Mouse (Mus musculus): ENCODE results near the gene Ropn1. TPM values are rescaled to one million over a fixed set of nuclear protein-coding genes. Genes with fewer than 3 reads are reported as not detected.

Ropn1 gene
- polyA plus RNA-seq (2014; fragmentation: Nextera tagmentation; extraction: Ambion mirVana) = not detected in 2 replicates

- 52% methylated on average over 7 of the region's 7 CpGs for WGBS
- ATAC-seq (replicated peaks; ENCODE audit: low FRiP score, low TSS enrichment, low read depth) = no peak
- Histone ChIP-seq H3K9ac (ENCODE audit: low read length) (no peak within 1 kb of the TSS), H3K36me3 (ENCODE audit: control insufficient read depth, insufficient read depth, low read length) (no peaks in the 10 kb centered on the region), H3K9me3 (ENCODE audit: control insufficient read depth, low read length) (no peaks in the 10 kb centered on the region), H3K4me1 (replicated peaks; ENCODE audit: control insufficient read depth, insufficient read depth, low read length) (no peaks in the 10 kb centered on the region), H3K4me2 (ENCODE audit: low read length) (no peak within 1 kb of the TSS), H3K4me3 (ENCODE audit: low read depth, low read length) (no peak within 1 kb of the TSS), H3K27me3 (replicated peaks; ENCODE audit: control insufficient read depth, insufficient read depth, low read length) (no peaks in the 10 kb centered on the region), H3K27ac (ENCODE audit: low read depth) (no peak within 1 kb of the TSS)
- DNase-seq (ENCODE audit: low spot score) = no peak
Measured at GRCm38 (mm10) chr16:34649621-34650020, at the start of gene Ropn1. TSS of gene Ropn1 (plus strand) at chr16:34649921.

- ATAC-seq (replicated peaks; ENCODE audit: low FRiP score, low TSS enrichment, low read depth) = no peak
- DNase-seq (ENCODE audit: low spot score) = no peak
- no peak overlapping the region for H3K4me3 ChIP-seq (ENCODE audit: low read depth, low read length)
- no peaks in the 10 kb centered on the region for H3K36me3 ChIP-seq (ENCODE audit: control insufficient read depth, insufficient read depth, low read length)
- no peaks in the 10 kb centered on the region for H3K27me3 ChIP-seq (replicated peaks; ENCODE audit: control insufficient read depth, insufficient read depth, low read length)
- no peaks in the 10 kb centered on the region for H3K4me1 ChIP-seq (replicated peaks; ENCODE audit: control insufficient read depth, insufficient read depth, low read length)
- 76% methylated on average over 4 of the region's 4 CpGs for WGBS
- H3K27ac ChIP-seq (ENCODE audit: low read depth) = no peak overlapping the region
- H3K4me2 ChIP-seq (ENCODE audit: low read length) = no peak overlapping the region
- H3K9ac ChIP-seq (ENCODE audit: low read length) = no peak overlapping the region
- no peaks in the 10 kb centered on the region for H3K9me3 ChIP-seq (ENCODE audit: control insufficient read depth, low read length)
Measured at GRCm38 (mm10) chr16:34601954-34602353, 47.8 kb upstream of the Ropn1 start.

DNA sequence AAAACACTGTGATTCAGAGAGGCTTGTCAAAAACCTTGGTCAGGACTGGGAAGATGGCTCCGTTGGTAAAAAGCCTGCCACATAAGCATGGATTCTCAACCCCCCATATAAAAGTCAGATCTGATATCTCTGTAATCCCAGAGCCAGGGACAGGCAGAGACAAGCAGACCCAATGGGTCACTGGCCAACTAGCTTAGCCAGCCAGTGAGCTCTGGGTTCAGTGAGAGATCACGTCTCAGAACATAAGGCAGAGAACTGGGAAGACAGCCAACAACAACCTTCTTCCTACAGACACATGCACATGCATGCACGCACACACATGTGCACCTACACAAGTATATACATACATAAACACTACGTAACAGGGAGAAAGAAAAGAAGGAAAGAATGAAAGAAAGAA lies 46.6 kb upstream of the Ropn1 start:
- DNase-seq (ENCODE audit: low spot score) (no peak), ATAC-seq (replicated peaks; ENCODE audit: low FRiP score, low TSS enrichment, low read depth) (no peak)
- Histone ChIP-seq H3K27me3 (replicated peaks; ENCODE audit: control insufficient read depth, insufficient read depth, low read length) (no peaks in the 10 kb centered on the region), H3K9me3 (ENCODE audit: control insufficient read depth, low read length) (no peaks in the 10 kb centered on the region), H3K4me1 (replicated peaks; ENCODE audit: control insufficient read depth, insufficient read depth, low read length) (no peaks in the 10 kb centered on the region), H3K4me3 (ENCODE audit: low read depth, low read length) (no peak overlapping the region), H3K36me3 (ENCODE audit: control insufficient read depth, insufficient read depth, low read length) (no peaks in the 10 kb centered on the region), H3K4me2 (ENCODE audit: low read length) (no peak overlapping the region), H3K27ac (ENCODE audit: low read depth) (no peak overlapping the region), H3K9ac (ENCODE audit: low read length) (no peak overlapping the region)
- 69% methylated on average over 4 of the region's 4 CpGs for WGBS

- Histone ChIP-seq H3K27ac (ENCODE audit: low read depth) (no peak overlapping the region), H3K4me1 (replicated peaks; ENCODE audit: control insufficient read depth, insufficient read depth, low read length) (no peaks in the 10 kb centered on the region), H3K27me3 (replicated peaks; ENCODE audit: control insufficient read depth, insufficient read depth, low read length) (no peaks in the 10 kb centered on the region), H3K4me2 (ENCODE audit: low read length) (no peak overlapping the region), H3K4me3 (ENCODE audit: low read depth, low read length) (no peak overlapping the region), H3K9me3 (ENCODE audit: control insufficient read depth, low read length) (no peaks in the 10 kb centered on the region), H3K36me3 (ENCODE audit: control insufficient read depth, insufficient read depth, low read length) (no peaks in the 10 kb centered on the region), H3K9ac (ENCODE audit: low read length) (no peak overlapping the region)
- DNase-seq (ENCODE audit: low spot score) (no peak), ATAC-seq (replicated peaks; ENCODE audit: low FRiP score, low TSS enrichment, low read depth) (no peak)
- 62% methylated on average over 6 of the region's 6 CpGs for WGBS
Measured at GRCm38 (mm10) chr16:34603854-34604253, 45.9 kb upstream of the Ropn1 start.

DNA sequence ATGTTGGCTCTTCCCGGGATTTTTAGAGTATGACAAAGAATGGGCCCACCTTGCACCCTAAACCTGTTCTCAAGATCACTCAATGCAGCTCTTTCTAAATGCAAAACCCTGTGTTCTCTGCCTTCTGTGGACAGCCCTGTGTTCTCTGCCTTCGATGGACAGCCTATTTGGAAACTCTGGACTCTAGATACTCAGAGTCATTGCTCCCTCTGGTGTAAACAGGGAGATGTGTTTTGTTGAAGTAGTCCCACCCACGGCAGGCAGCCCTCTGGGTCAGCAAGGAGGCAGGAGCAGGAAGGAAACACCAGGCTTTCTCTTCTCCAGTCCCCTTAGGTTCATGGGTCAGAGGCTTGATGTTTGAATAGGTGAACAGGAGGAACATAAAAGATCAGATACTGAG lies 44.0 kb upstream of the Ropn1 start:
- ATAC-seq (replicated peaks; ENCODE audit: low FRiP score, low TSS enrichment, low read depth) (no peak), DNase-seq (ENCODE audit: low spot score) (no peak)
- Histone ChIP-seq H3K4me3 (ENCODE audit: low read depth, low read length) (no peak overlapping the region), H3K4me1 (replicated peaks; ENCODE audit: control insufficient read depth, insufficient read depth, low read length) (no peaks in the 10 kb centered on the region), H3K36me3 (ENCODE audit: control insufficient read depth, insufficient read depth, low read length) (no peaks in the 10 kb centered on the region), H3K9me3 (ENCODE audit: control insufficient read depth, low read length) (no peaks in the 10 kb centered on the region), H3K9ac (ENCODE audit: low read length) (no peak overlapping the region), H3K27me3 (replicated peaks; ENCODE audit: control insufficient read depth, insufficient read depth, low read length) (no peaks in the 10 kb centered on the region), H3K4me2 (ENCODE audit: low read length) (no peak overlapping the region), H3K27ac (ENCODE audit: low read depth) (no peak overlapping the region)
- 18% methylated on average over 3 of the region's 3 CpGs for WGBS

GRCm38 (mm10) chr16:34610137-34610536 lies 39.6 kb upstream of the Ropn1 start:
- no peaks in the 10 kb centered on the region for H3K27me3 ChIP-seq (replicated peaks; ENCODE audit: control insufficient read depth, insufficient read depth, low read length)
- H3K4me2 ChIP-seq (ENCODE audit: low read length) = no peak overlapping the region
- no peak overlapping the region for H3K9ac ChIP-seq (ENCODE audit: low read length)
- no peak for DNase-seq (ENCODE audit: low spot score)
- H3K9me3 ChIP-seq (ENCODE audit: control insufficient read depth, low read length) = 0 out of 2 replicates have a peak, but pooled peaks cover 3% of the 10 kb centered on the region
- 82% methylated on average over 1 of the region's 1 CpGs for WGBS
- H3K4me1 ChIP-seq (replicated peaks; ENCODE audit: control insufficient read depth, insufficient read depth, low read length) = no peaks in the 10 kb centered on the region
- ATAC-seq (replicated peaks; ENCODE audit: low FRiP score, low TSS enrichment, low read depth) = no peak
- no peaks in the 10 kb centered on the region for H3K36me3 ChIP-seq (ENCODE audit: control insufficient read depth, insufficient read depth, low read length)
- H3K4me3 ChIP-seq (ENCODE audit: low read depth, low read length) = no peak overlapping the region
- no peak overlapping the region for H3K27ac ChIP-seq (ENCODE audit: low read depth)

DNA sequence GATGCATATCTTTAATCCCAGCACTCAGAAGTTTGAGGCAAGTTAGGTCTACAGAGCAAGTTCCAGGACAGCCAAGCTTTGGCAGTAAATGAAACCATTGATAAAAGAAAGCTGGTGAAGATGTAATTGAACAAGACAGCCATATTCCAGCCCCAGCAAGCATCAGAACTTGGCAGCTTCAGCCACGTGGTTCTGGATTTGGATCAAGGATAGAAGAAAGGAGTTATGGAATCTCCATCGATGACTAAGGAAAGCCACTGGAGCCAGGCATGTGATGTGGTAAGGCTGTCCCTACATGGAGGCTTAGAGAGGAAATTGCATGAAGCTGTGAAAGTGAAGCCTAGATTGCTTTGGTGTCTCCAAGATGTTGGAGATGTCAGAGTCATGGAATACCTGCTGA lies 35.7 kb upstream of the Ropn1 start:
- Histone ChIP-seq H3K27ac (ENCODE audit: low read depth) (no peak overlapping the region), H3K9me3 (ENCODE audit: control insufficient read depth, low read length) (0 out of 2 replicates have a peak, but pooled peaks cover 3% of the 10 kb centered on the region), H3K27me3 (replicated peaks; ENCODE audit: control insufficient read depth, insufficient read depth, low read length) (no peaks in the 10 kb centered on the region), H3K36me3 (ENCODE audit: control insufficient read depth, insufficient read depth, low read length) (no peaks in the 10 kb centered on the region), H3K4me3 (ENCODE audit: low read depth, low read length) (no peak overlapping the region), H3K4me2 (ENCODE audit: low read length) (no peak overlapping the region), H3K9ac (ENCODE audit: low read length) (no peak overlapping the region), H3K4me1 (replicated peaks; ENCODE audit: control insufficient read depth, insufficient read depth, low read length) (no peaks in the 10 kb centered on the region)
- no peak for DNase-seq (ENCODE audit: low spot score)
- 72% methylated on average over 2 of the region's 2 CpGs for WGBS
- no peak for ATAC-seq (replicated peaks; ENCODE audit: low FRiP score, low TSS enrichment, low read depth)

GRCm38 (mm10) chr16:34627591-34627990 lies 22.1 kb upstream of the Ropn1 start:
- 74% methylated on average over 2 of the region's 2 CpGs for WGBS
- no peak for DNase-seq (ENCODE audit: low spot score)
- Histone ChIP-seq H3K9me3 (ENCODE audit: control insufficient read depth, low read length) (no peaks in the 10 kb centered on the region), H3K36me3 (ENCODE audit: control insufficient read depth, insufficient read depth, low read length) (no peaks in the 10 kb centered on the region), H3K4me3 (ENCODE audit: low read depth, low read length) (no peak overlapping the region), H3K9ac (ENCODE audit: low read length) (no peak overlapping the region), H3K4me2 (ENCODE audit: low read length) (no peak overlapping the region), H3K27ac (ENCODE audit: low read depth) (no peak overlapping the region), H3K27me3 (replicated peaks; ENCODE audit: control insufficient read depth, insufficient read depth, low read length) (no peaks in the 10 kb centered on the region), H3K4me1 (replicated peaks; ENCODE audit: control insufficient read depth, insufficient read depth, low read length) (no peaks in the 10 kb centered on the region)
- no peak for ATAC-seq (replicated peaks; ENCODE audit: low FRiP score, low TSS enrichment, low read depth)

DNA sequence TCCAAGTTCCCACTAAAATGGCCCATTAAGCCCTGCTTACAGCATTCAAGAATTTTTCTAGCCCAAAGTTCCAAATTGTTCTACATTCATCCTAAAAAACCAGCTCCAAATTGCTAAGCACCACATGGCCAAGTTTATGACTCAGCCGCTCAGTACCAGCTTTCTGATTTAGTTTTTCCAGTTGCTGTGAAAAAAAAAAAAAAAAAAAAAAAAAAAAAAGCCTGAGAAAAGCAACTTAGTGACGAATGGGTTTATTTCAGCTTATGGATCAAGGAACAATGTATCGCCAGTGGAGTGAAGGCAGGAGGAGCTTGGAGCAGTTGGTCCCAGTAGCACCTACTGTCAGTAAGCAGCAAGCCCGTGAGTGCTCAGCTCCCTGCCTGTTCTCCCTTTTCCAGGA lies 21.3 kb upstream of the Ropn1 start:
- Histone ChIP-seq H3K36me3 (ENCODE audit: control insufficient read depth, insufficient read depth, low read length) (no peaks in the 10 kb centered on the region), H3K4me3 (ENCODE audit: low read depth, low read length) (no peak overlapping the region), H3K9me3 (ENCODE audit: control insufficient read depth, low read length) (no peaks in the 10 kb centered on the region), H3K27ac (ENCODE audit: low read depth) (no peak overlapping the region), H3K9ac (ENCODE audit: low read length) (no peak overlapping the region), H3K27me3 (replicated peaks; ENCODE audit: control insufficient read depth, insufficient read depth, low read length) (no peaks in the 10 kb centered on the region), H3K4me1 (replicated peaks; ENCODE audit: control insufficient read depth, insufficient read depth, low read length) (no peaks in the 10 kb centered on the region), H3K4me2 (ENCODE audit: low read length) (no peak overlapping the region)
- DNase-seq (ENCODE audit: low spot score) = no peak
- 73% methylated on average over 4 of the region's 4 CpGs for WGBS
- ATAC-seq (replicated peaks; ENCODE audit: low FRiP score, low TSS enrichment, low read depth) = no peak
